Mouse (Mus musculus) heart, postnatal 0 days (tissue): ENCODE measurements around the gene Ypel2.

Source experiments
- CTCF ChIP-seq: IDR thresholded peaks from 2 replicates; pipeline ENCODE4 v1.5.1; 2016; ENCODE audit warnings: antibody characterized with exemption, control low read depth, low read depth
- EP300 ChIP-seq: IDR thresholded peaks from 2 replicates; pipeline ENCODE4 v1.6.1; 2016; ENCODE audit warnings: antibody characterized with exemption, low read depth

GRCm38 (mm10) chr11:86981229-86981791, 12.2 kb downstream of the Ypel2 start:
- TF ChIP-seq CTCF, result no peak
- no peak for TF ChIP-seq EP300
